Mouse (Mus musculus) embryo, embryonic 10.5 days (tissue): Measurements from ENCODE around the gene Smarcc1.

Experiments used
- DNase-seq: peaks from one replicate; pipeline ENCODE4 v3.0.0-alpha.2; 2015; ENCODE audit warnings: low spot score

Gene Smarcc1

GRCm38 (mm10) chr9:110284075-110284697, 166.7 kb downstream of the Smarcc1 start:
- no peak for DNase-seq

- DNase-seq: no peak
Measured at GRCm38 (mm10) chr9:110287321-110287924, 169.9 kb downstream of the Smarcc1 start.
